Mouse (Mus musculus) hematopoietic stem cell, adult 5-6 weeks (primary cell): ENCODE data around the gene Igbp1b. TPM values are rescaled to one million over a fixed set of nuclear protein-coding genes. Genes with fewer than 3 reads are reported as not detected.

Experiments
- ATAC-seq, 2 experiments: fragments of 125-278 bp in 1 of 2; replicated peaks in 1 of 2; 2 replicates each; pipeline ENCODE4 v1.8.0; 2016 to 2017; ENCODE audit warnings: inconsistent platforms in 2 of 2, mild to moderate bottlenecking in 2 of 2, moderate number of reproducible peaks in 2 of 2, low read depth in 1 of 2, moderate TSS enrichment in 1 of 2; ENCODE audit not compliant: low FRiP score in 2 of 2, poor library complexity in 2 of 2, severe bottlenecking in 2 of 2, insufficient read depth in 1 of 2, low TSS enrichment in 1 of 2
- total RNA-seq: library from RNA; stranded (forward); fragments of 172-1452, 232-1000 nt; gene quantifications from 2 replicates; pipeline ENCODE4 v1.2.3, GENCODE M21; 2017

The Igbp1b gene
- not detected in 2 replicates for total RNA-seq

- ATAC-seq, result no peak
Measured at GRCm38 (mm10) chr6:138658516-138658915, at the start of gene Igbp1b. Igbp1b (minus strand) TSS chr6:138658544.

GRCm38 (mm10) chr6:138682959-138683358 is 24.6 kb upstream of the Igbp1b start:
- no peak for ATAC-seq

- ATAC-seq, result no peak
Measured at GRCm38 (mm10) chr6:138672704-138673141, 14.4 kb upstream of the Igbp1b start.

GRCm38 (mm10) chr6:138665416-138665815 is 7.1 kb upstream of the Igbp1b start:
- no peak for ATAC-seq

GRCm38 (mm10) chr6:138645604-138646003 is 12.7 kb downstream of the Igbp1b start:
- ATAC-seq, result no peak

GRCm38 (mm10) chr6:138639351-138639750 is 19.0 kb downstream of the Igbp1b start:
- ATAC-seq, result no peak

GRCm38 (mm10) chr6:138620786-138621185 is 37.6 kb downstream of the Igbp1b start:
- ATAC-seq, result no peak

GRCm38 (mm10) chr6:138618396-138618795 is 39.9 kb downstream of the Igbp1b start:
- ATAC-seq, result no peak

Other genes with a start within 250 kb of the Igbp1b start
- gene Lmo3, start 76.6 kb downstream of the Igbp1b start, total RNA-seq, result not detected in 2 replicates